In genomic region chr1:51879333-51879770, GRCm38 (mm10) we compare ENCODE assay signal across 9 mouse cellular contexts. TPM values are rescaled to one million over a fixed set of nuclear protein-coding genes. Genes with fewer than 3 reads are reported as not detected.
DNase-seq lines count a peak whose midpoint lies in the region; ATAC-seq lines count a peak whose summit lies in the region.
"Had no signal": no experiment of that assay in that cellular context is flagged by ENCODE, and none has a peak within 500 bp of the region (broad histone marks: within the 10 kb centered on the region; RNA-seq: fewer than 3 reads in every experiment).

No protein-coding gene starts in this region.

- H3K27ac ChIP-seq in heart, embryonic 10.5 days = peak overlapping the region; percentile 73
- no peak overlapping the region; the same call in 1 of the 2 replicates for H3K27ac ChIP-seq in kidney, embryonic 14.5 days (ENCODE audit: low read depth, low read length)
- no peak overlapping the region for H3K27ac ChIP-seq in midbrain, embryonic 12.5 days (replicated peaks)
- H3K27ac ChIP-seq: embryonic facial prominence, embryonic 13.5 days had no signal

- WGBS in heart, embryonic 10.5 days = 10% methylated on average over 9 of the region's 9 CpGs
- 14% methylated on average over 9 of the region's 9 CpGs for WGBS in kidney, embryonic 14.5 days
- 12% methylated on average over 9 of the region's 9 CpGs for WGBS in midbrain, embryonic 12.5 days

- H3K9me3 ChIP-seq in heart, embryonic 10.5 days = no peaks in the 10 kb centered on the region
- H3K9me3 ChIP-seq in kidney, embryonic 14.5 days (ENCODE audit: control insufficient read depth, low read length) = no peaks in the 10 kb centered on the region
- H3K9me3 ChIP-seq in midbrain, embryonic 12.5 days = no peaks in the 10 kb centered on the region
- H3K9me3 ChIP-seq: embryonic facial prominence, embryonic 13.5 days had no signal

- H3K27me3 ChIP-seq in heart, embryonic 10.5 days (ENCODE audit: insufficient read depth, poor library complexity, severe bottlenecking) = no peaks in the 10 kb centered on the region
- H3K27me3 ChIP-seq in kidney, embryonic 14.5 days (ENCODE audit: control insufficient read depth, insufficient read depth, low read length) = no peaks in the 10 kb centered on the region
- H3K27me3 ChIP-seq in midbrain, embryonic 12.5 days = no peaks in the 10 kb centered on the region
- H3K27me3 ChIP-seq: embryonic facial prominence, embryonic 13.5 days had no signal

- peak; percentile 39; the same call in 1 of the 2 replicates for ATAC-seq in kidney, embryonic 14.5 days (ENCODE audit: low FRiP score, low TSS enrichment)
- ATAC-seq in midbrain, embryonic 12.5 days (ENCODE audit: low FRiP score, low read depth) = peak; percentile 39; the same call in 1 of the 2 replicates

- peaks cover 30% of the 10 kb centered on the region for H3K4me1 ChIP-seq in heart, embryonic 10.5 days
- H3K4me1 ChIP-seq in kidney, embryonic 14.5 days (ENCODE audit: control insufficient read depth, insufficient read depth, low read length) = peaks cover 14% of the 10 kb centered on the region
- peaks cover 13% of the 10 kb centered on the region for H3K4me1 ChIP-seq in midbrain, embryonic 12.5 days

- intact Hi-C loops in gastrocnemius, postnatal 36 days (cut with DNase I) = no loop called here

- peak; percentile 5 for DNase-seq in gastrocnemius, adult 18-20 months (ENCODE audit: low spot score)
- no peak for DNase-seq in gastrocnemius, postnatal 36 days
- no peak for DNase-seq in heart, embryonic 10.5 days (ENCODE audit: low spot score)
- DNase-seq in right cerebral cortex, postnatal 25 days = no peak
- DNase-seq in adrenal gland, adult 2 months = no peak
- DNase-seq in layer of hippocampus, adult 18-20 months (ENCODE audit: low spot score in 2 of 2) = no peak

- peaks cover 10% of the 10 kb centered on the region; the same call in 1 of the 2 replicates for H3K36me3 ChIP-seq in heart, embryonic 10.5 days
- H3K36me3 ChIP-seq in kidney, embryonic 14.5 days (ENCODE audit: control insufficient read depth, insufficient read depth, low read length) = peaks cover 3% of the 10 kb centered on the region; the same call in 1 of the 2 replicates
- H3K36me3 ChIP-seq in midbrain, embryonic 12.5 days = 0 out of 2 replicates have a peak, but pooled peaks cover 12% of the 10 kb centered on the region

- peak overlapping the region; percentile 15; the same call in 1 of the 2 replicates for H3K4me3 ChIP-seq in heart, embryonic 10.5 days
- no peak overlapping the region for H3K4me3 ChIP-seq in kidney, embryonic 14.5 days (ENCODE audit: low read length)
- no peak overlapping the region for H3K4me3 ChIP-seq in midbrain, embryonic 12.5 days
- H3K4me3 ChIP-seq: embryonic facial prominence, embryonic 13.5 days had no signal

- H3K9ac ChIP-seq in kidney, embryonic 14.5 days (ENCODE audit: low read depth, low read length) = no peak overlapping the region
- no peak overlapping the region for H3K9ac ChIP-seq in midbrain, embryonic 12.5 days (replicated peaks)
- H3K9ac ChIP-seq: embryonic facial prominence, embryonic 13.5 days had no signal

- H3K4me2 ChIP-seq in kidney, embryonic 14.5 days (replicated peaks; ENCODE audit: low read depth, low read length) = no peak overlapping the region
- H3K4me2 ChIP-seq in midbrain, embryonic 12.5 days (replicated peaks) = 0 out of 2 replicates have a peak overlapping the region, but pooled peaks have one; percentile 9
- H3K4me2 ChIP-seq: embryonic facial prominence, embryonic 13.5 days had no signal

RNA-seq across cellular contexts. Expression of gene Myo1b, which starts 36.5 kb away (rescaled TPM):
- total RNA-seq in gastrocnemius, adult 18-20 months (2021) = 10 to 100 TPM in 1 of 2 experiments, 1 to 10 TPM in 1; 8.3 to 13.2 TPM
- 10 to 100 TPM in 1 of 2 experiments, 1 to 10 TPM in 1; 8.9 to 13.0 TPM for total RNA-seq in gastrocnemius, postnatal 36 days (2021)
- polyA plus RNA-seq in heart, embryonic 10.5 days (2016; fragmentation: Nextera tagmentation; extraction: Ambion mirVana) = 38.2 and 48.2 TPM in 2 replicates
- polyA plus RNA-seq in kidney, embryonic 14.5 days (2014; fragmentation: Nextera tagmentation; extraction: Ambion mirVana) = 54.4 and 88.8 TPM in 2 replicates
- polyA plus RNA-seq in midbrain, embryonic 12.5 days (2016; fragmentation: Nextera tagmentation; extraction: Ambion mirVana) = 111 and 115 TPM in 2 replicates
- 10 to 100 TPM; 43.8 to 50.4 TPM for total RNA-seq in adrenal gland, adult 2 months (2021)
- polyA plus RNA-seq in adrenal gland, adult 2 months (2012; rRNA removed) = 7.9 and 11.3 TPM in 2 replicates
- total RNA-seq in layer of hippocampus, adult 18-20 months (2021) = 10 to 100 TPM; 10.1 to 10.4 TPM
